Mouse (Mus musculus): ENCODE measurements at regions not wholly inside any gene's neighbourhood (a gene's known extent, or its start where the extent isn't known, plus 50 kb on each side); places are given as distances from the start of the nearest gene placed in this dataset.

GRCm38 (mm10) chrX:12827299-12827872, 65.5 kb upstream of the Med14 start:
- TF ChIP-seq CTCF (IDR thresholded peaks at IDR 0.05; ENCODE audit: low read depth) (no peak), EP300 (IDR thresholded peaks at IDR 0.05; ENCODE audit: low read depth) (no peak; the same call in 1 of the 2 replicates)
- Histone ChIP-seq H3K36me3 (replicated peaks; ENCODE audit: control insufficient read depth, insufficient read depth, low read depth) (no peaks in the 10 kb centered on the region), H3K9ac (replicated peaks) (no peak overlapping the region), H3K9me3 (ENCODE audit: control insufficient read depth, low read length) (no peaks in the 10 kb centered on the region), H3K4me1 (replicated peaks; ENCODE audit: control insufficient read depth in 2 of 2, insufficient read depth in 2 of 2, low read length in 1 of 2) (peaks cover 0 to 27% of the 10 kb centered on the region in 2 experiments; a peak in 3 of 4 replicates), H3K27me3 (ENCODE audit: control insufficient read depth, insufficient read depth, low read length) (no peaks in the 10 kb centered on the region), H3K4me2 (ENCODE audit: low read depth) (no peak overlapping the region), H3K27ac (no peak overlapping the region), H3K4me3 (ENCODE audit: insufficient read depth in 1 of 2, low read depth in 2 of 2, low read length in 2 of 2) (no peak overlapping the region)
- ATAC-seq (ENCODE audit: insufficient read depth) (peak; percentile 58), DNase-seq (ENCODE audit: low read depth in 3 of 3, low spot score in 3 of 3) (no peak)
- WGBS (ENCODE audit: insufficient replicate concordance), result 31% methylated on average over 4 of the region's 4 CpGs

DNA sequence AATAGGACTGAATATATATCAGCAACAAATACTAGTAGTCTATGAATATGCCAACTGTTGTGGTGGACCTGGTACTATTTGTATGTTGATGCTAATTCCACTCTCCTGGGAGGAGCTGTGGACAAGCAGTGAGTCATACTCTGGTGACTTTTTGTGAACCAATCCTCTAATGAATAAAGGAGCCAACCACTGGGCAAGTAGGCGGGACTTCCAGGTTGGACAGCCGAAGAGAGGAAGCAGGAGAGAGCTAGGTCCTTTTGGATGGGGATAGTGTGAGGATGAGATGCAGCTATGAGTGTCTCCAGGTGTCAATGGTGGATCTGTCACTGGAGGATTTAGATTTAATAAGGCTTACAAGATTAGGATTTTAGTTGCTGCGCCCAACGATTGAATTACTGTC, 64.8 kb upstream of the Med14 start:
- Histone ChIP-seq H3K4me1 (replicated peaks; ENCODE audit: control insufficient read depth in 2 of 2, insufficient read depth in 2 of 2, low read length in 1 of 2) (peaks cover 0 to 27% of the 10 kb centered on the region in 2 experiments; a peak in 3 of 4 replicates), H3K4me3 (ENCODE audit: insufficient read depth in 1 of 2, low read depth in 2 of 2, low read length in 2 of 2) (no peak overlapping the region), H3K27ac (no peak overlapping the region), H3K27me3 (ENCODE audit: control insufficient read depth, insufficient read depth, low read length) (no peaks in the 10 kb centered on the region), H3K36me3 (replicated peaks; ENCODE audit: control insufficient read depth, insufficient read depth, low read depth) (no peaks in the 10 kb centered on the region), H3K9ac (replicated peaks) (no peak overlapping the region), H3K4me2 (ENCODE audit: low read depth) (no peak overlapping the region), H3K9me3 (ENCODE audit: control insufficient read depth, low read length) (no peaks in the 10 kb centered on the region)
- 63% methylated on average over 4 of the region's 4 CpGs for WGBS (ENCODE audit: insufficient replicate concordance)
- TF ChIP-seq EP300 (IDR thresholded peaks at IDR 0.05; ENCODE audit: low read depth) (no peak), CTCF (IDR thresholded peaks at IDR 0.05; ENCODE audit: low read depth) (no peak)
- ATAC-seq (ENCODE audit: insufficient read depth), result peak; percentile 45; the same call in 1 of the 2 replicates
- no peak for DNase-seq (ENCODE audit: low read depth in 3 of 3, low spot score in 3 of 3)

GRCm38 (mm10) chrX:12825262-12825661, 63.4 kb upstream of the Med14 start:
- 22% methylated on average over 2 of the region's 2 CpGs for WGBS (ENCODE audit: insufficient replicate concordance)
- H3K4me3 ChIP-seq (ENCODE audit: insufficient read depth in 1 of 2, low read depth in 2 of 2, low read length in 2 of 2), result no peak overlapping the region
- peaks cover 0 to 27% of the 10 kb centered on the region in 2 experiments; a peak in 3 of 4 replicates for H3K4me1 ChIP-seq (replicated peaks; ENCODE audit: control insufficient read depth in 2 of 2, insufficient read depth in 2 of 2, low read length in 1 of 2)
- no peak overlapping the region for H3K27ac ChIP-seq
- H3K9me3 ChIP-seq (ENCODE audit: control insufficient read depth, low read length), result no peaks in the 10 kb centered on the region
- DNase-seq (ENCODE audit: low read depth in 3 of 3, low spot score in 3 of 3) (no peak), ATAC-seq (ENCODE audit: insufficient read depth) (peak; percentile 67; the same call in 1 of the 2 replicates)
- no peaks in the 10 kb centered on the region for H3K36me3 ChIP-seq (replicated peaks; ENCODE audit: control insufficient read depth, insufficient read depth, low read depth)
- H3K27me3 ChIP-seq (ENCODE audit: control insufficient read depth, insufficient read depth, low read length), result no peaks in the 10 kb centered on the region
- TF ChIP-seq EP300 (IDR thresholded peaks at IDR 0.05; ENCODE audit: low read depth) (peak; percentile 46), CTCF (IDR thresholded peaks at IDR 0.05; ENCODE audit: low read depth) (no peak)
- no peak overlapping the region for H3K9ac ChIP-seq (replicated peaks)
- no peak overlapping the region for H3K4me2 ChIP-seq (ENCODE audit: low read depth)

DNA sequence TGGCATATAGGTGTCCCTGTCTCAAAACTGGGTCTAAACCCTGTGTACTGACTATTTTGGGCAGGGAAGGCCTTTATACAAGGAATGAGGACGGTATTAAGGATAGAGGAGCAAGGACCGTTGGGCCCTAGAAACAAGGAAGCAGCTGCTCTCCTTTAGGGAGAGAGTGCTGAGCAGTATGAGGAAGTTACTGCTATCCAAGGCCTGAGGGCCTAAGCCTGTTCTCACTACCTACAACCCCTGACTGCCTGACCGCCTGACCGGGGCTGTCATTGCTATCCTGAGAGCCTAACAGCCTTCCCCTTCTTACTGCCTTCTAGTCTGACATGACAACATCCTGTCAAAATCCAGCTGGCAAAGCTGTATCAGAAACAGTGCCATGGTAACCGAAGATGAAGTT, 62.6 kb upstream of the Med14 start:
- no peaks in the 10 kb centered on the region for H3K9me3 ChIP-seq (ENCODE audit: control insufficient read depth, low read length)
- H3K4me2 ChIP-seq (ENCODE audit: low read depth), result no peak overlapping the region
- DNase-seq (ENCODE audit: low read depth in 3 of 3, low spot score in 3 of 3), result no peak
- no peak overlapping the region for H3K27ac ChIP-seq
- no peak overlapping the region for H3K9ac ChIP-seq (replicated peaks)
- no peak for ATAC-seq (ENCODE audit: insufficient read depth)
- H3K27me3 ChIP-seq (ENCODE audit: control insufficient read depth, insufficient read depth, low read length), result no peaks in the 10 kb centered on the region
- peaks cover 0 to 27% of the 10 kb centered on the region in 2 experiments; a peak in 3 of 4 replicates for H3K4me1 ChIP-seq (replicated peaks; ENCODE audit: control insufficient read depth in 2 of 2, insufficient read depth in 2 of 2, low read length in 1 of 2)
- no peaks in the 10 kb centered on the region for H3K36me3 ChIP-seq (replicated peaks; ENCODE audit: control insufficient read depth, insufficient read depth, low read depth)
- no peak overlapping the region for H3K4me3 ChIP-seq (ENCODE audit: insufficient read depth in 1 of 2, low read depth in 2 of 2, low read length in 2 of 2)
- TF ChIP-seq CTCF (IDR thresholded peaks at IDR 0.05; ENCODE audit: low read depth) (no peak), EP300 (IDR thresholded peaks at IDR 0.05; ENCODE audit: low read depth) (no peak)
- whole genome bisulfite sequencing (ENCODE audit: insufficient replicate concordance), result 43% methylated on average over 5 of the region's 5 CpGs

GRCm38 (mm10) chrX:12822777-12823176, 60.9 kb upstream of the Med14 start:
- ATAC-seq (ENCODE audit: insufficient read depth) (no peak), DNase-seq (ENCODE audit: low read depth in 3 of 3, low spot score in 3 of 3) (no peak)

More at GRCm38 (mm10) chrX:12822777-12823176, 60.9 kb upstream of the Med14 start:
- Histone ChIP-seq H3K9me3 (ENCODE audit: control insufficient read depth, low read length) (no peaks in the 10 kb centered on the region), H3K27me3 (ENCODE audit: control insufficient read depth, insufficient read depth, low read length) (no peaks in the 10 kb centered on the region), H3K36me3 (replicated peaks; ENCODE audit: control insufficient read depth, insufficient read depth, low read depth) (no peaks in the 10 kb centered on the region), H3K4me2 (ENCODE audit: low read depth) (no peak overlapping the region), H3K4me1 (replicated peaks; ENCODE audit: control insufficient read depth in 2 of 2, insufficient read depth in 2 of 2, low read length in 1 of 2) (peaks cover 0 to 27% of the 10 kb centered on the region in 2 experiments; a peak in 3 of 4 replicates), H3K9ac (replicated peaks) (no peak overlapping the region), H3K4me3 (ENCODE audit: insufficient read depth in 1 of 2, low read depth in 2 of 2, low read length in 2 of 2) (no peak overlapping the region), H3K27ac (no peak overlapping the region)
- no peak for TF ChIP-seq EP300 (IDR thresholded peaks at IDR 0.05; ENCODE audit: low read depth)
- no peak for TF ChIP-seq CTCF (IDR thresholded peaks at IDR 0.05; ENCODE audit: low read depth)
- 77% methylated on average over 10 of the region's 10 CpGs for WGBS (ENCODE audit: insufficient replicate concordance)

Data from liver, embryonic 14.5 days (tissue).